Mouse (Mus musculus): Measurements from ENCODE around the gene Islr. TPM values are rescaled to one million over a fixed set of nuclear protein-coding genes. Genes with fewer than 3 reads are reported as not detected.

Islr gene
- polyA plus RNA-seq (2014; fragmentation: Illumina TruSeq; extraction: RNeasy Lipid Tissue Mini Kit (QIAGEN cat#74804); ENCODE audit: low read depth, low replicate concordance): 51.5 TPM

DNA sequence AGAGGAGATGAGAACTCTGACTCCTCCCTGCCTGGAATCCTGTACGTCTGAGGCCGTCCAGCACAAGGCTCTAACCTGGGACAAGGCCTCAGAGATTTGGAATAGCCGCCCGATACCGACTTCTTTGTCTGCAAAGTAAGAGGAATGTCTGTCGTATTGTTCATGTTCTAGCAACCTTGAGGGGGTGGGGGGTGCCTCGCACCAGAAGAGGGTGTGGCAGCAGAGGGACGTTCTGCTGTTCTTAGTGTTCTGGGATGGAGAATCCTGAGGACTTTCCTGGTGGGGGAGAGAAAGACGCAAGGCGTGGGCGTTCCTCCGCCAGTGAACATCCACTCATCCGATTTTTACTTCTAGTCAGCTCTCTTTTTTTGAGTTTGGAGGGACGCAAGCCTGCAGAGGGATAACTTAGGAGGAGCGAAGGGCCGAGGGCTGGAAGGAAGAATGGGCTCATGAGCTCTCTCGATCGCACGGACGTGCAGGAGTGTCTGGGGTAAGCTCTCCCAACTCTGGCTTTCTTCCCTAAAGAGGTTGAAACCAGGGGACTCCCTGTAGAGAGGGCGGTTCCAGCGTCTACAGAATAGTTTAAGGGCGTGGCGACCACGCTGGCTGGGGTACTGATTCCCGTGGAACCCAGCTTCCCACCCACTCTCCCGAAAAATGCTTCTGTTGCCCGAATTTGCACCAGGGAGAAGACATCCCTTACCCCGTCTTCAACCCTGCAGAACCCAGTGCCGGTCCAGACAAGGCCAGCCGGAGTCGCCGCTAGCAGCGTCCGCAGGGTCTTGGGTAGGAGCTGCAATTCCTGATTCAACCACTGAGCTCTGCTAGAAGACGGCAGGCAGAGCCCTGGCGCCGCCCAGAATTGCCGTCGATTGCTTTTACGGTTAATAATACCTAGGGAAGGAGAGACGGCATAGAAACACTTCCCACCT lies at the start of gene Islr, which contains the start of gene Islr2:
Gene Islr, minus strand, starts transcription at position 791 of the 932 bp plus-strand sequence.
Gene Islr2, minus strand, starts transcription at position 804 of the 932 bp plus-strand sequence.

DNA sequence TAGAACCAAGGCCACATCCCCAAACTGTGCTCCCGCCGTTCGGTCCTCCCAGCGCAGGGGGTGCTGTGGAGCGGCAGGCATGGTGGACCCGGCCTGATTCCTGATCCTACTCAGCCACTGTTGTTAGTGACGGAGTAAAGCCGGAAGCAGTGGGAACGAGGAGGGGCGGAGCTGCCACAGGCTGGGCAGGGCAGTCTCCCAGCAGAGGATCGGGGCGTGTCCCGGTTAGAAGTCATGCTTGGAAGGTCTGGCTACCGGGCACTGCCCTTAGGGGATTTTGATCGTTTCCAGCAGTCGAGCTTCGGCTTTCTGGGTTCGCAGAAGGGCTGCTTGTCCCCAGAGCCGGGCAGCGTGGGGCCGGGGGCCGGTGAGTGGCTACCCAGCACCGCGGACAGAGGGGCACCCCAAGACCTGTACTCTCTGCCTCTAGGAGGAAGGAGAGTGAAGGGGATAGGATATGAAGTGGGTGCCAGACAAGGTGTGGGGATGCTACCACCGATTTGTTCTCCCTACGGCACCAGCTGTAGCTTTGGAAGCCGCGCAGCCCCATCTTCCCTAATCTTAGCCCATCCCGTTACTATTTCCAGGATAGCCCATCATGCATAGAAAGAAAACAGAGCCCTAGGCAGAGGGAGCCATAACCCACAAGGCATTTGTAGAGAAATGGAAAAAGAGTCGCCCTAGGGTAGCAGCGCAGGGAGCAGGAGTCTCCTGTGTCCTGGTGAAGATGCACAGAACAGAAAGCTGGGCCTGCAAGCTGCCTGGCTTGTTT lies 49.1 kb upstream of the Islr start, which contains the start of gene Stoml1:
Gene Stoml1, plus strand, starts transcription at position 132 of the 772 bp plus-strand sequence.

DNA sequence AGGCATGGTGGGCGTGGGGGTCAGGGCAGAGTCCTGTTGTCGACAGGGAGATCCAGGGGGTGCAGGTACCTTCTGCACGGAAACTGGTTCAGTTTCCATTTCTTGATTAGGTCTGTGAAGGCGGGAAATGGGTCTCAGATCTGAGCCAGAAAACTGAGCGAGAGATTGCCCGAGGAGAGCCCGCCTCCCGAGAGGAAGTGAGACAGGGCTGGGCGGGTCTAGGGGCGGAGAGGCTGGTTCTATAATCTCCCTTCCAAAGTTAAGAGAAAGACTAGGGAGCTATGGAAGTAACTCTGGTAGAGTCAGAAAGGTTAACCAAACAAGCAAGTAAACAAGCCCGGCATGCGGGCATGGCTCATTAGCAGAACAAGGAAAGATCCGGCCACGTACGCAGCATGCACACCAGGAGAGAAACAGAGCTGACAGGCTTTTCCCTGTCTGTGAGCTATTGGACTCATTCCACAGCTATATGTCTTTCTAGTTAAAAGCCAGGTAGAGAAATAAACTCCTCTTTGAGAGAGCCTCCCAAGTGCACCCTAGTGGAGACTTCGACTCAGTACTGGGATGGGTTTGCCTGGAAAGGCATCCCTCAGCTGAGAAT lies 45.6 kb upstream of the Islr start, which contains the start of gene Pml:
Gene Pml, minus strand, starts transcription at position 195 of the 601 bp plus-strand sequence.

DNA sequence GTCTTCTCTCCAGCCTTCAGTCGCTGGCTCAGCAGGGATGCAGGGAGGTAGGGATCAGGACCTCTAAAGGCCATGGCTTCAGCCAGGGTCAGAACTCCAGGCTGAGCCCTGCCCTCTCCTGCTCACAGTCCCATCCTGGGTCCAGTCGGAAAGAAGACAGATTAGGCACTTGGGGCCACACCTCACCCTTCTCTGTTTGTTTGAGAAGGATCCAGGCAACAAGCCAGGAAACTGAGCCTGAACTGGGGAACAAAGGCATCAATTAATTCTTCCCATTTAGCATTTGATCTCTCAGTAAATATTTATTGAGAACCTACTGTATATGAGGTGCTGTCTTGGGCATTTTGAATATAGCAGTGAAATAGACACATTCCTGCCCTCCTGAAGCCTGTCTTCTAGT lies 85.4 kb downstream of the Islr start, which contains the start of gene Ccdc33:
Gene Ccdc33, minus strand, starts transcription at position 153 of the 400 bp plus-strand sequence.

Other genes starting within 250 kb of the Islr start
- 3.1 TPM for gene Cyp11a1, start 197.9 kb downstream of the Islr start, polyA plus RNA-seq (2014; fragmentation: Illumina TruSeq; extraction: RNeasy Lipid Tissue Mini Kit (QIAGEN cat#74804); ENCODE audit: low read depth, low replicate concordance)
- gene Stra6, start 140.5 kb downstream of the Islr start, polyA plus RNA-seq (2014; fragmentation: Illumina TruSeq; extraction: RNeasy Lipid Tissue Mini Kit (QIAGEN cat#74804); ENCODE audit: low read depth, low replicate concordance): 4.2 TPM
- 3.6 TPM for gene Ccdc33, start 85.5 kb downstream of the Islr start, polyA plus RNA-seq (2014; fragmentation: Illumina TruSeq; extraction: RNeasy Lipid Tissue Mini Kit (QIAGEN cat#74804); ENCODE audit: low read depth, low replicate concordance)
- gene Islr2, start within 50 bp of the Islr start, polyA plus RNA-seq (2014; fragmentation: Illumina TruSeq; extraction: RNeasy Lipid Tissue Mini Kit (QIAGEN cat#74804); ENCODE audit: low read depth, low replicate concordance): 2.5 TPM
- gene Pml, start 45.5 kb upstream of the Islr start, polyA plus RNA-seq (2014; fragmentation: Illumina TruSeq; extraction: RNeasy Lipid Tissue Mini Kit (QIAGEN cat#74804); ENCODE audit: low read depth, low replicate concordance): 18.4 TPM
- gene Stoml1, start 48.9 kb upstream of the Islr start, polyA plus RNA-seq (2014; fragmentation: Illumina TruSeq; extraction: RNeasy Lipid Tissue Mini Kit (QIAGEN cat#74804); ENCODE audit: low read depth, low replicate concordance): 21.5 TPM
- 29.5 TPM for gene Loxl1, start 108.9 kb upstream of the Islr start, polyA plus RNA-seq (2014; fragmentation: Illumina TruSeq; extraction: RNeasy Lipid Tissue Mini Kit (QIAGEN cat#74804); ENCODE audit: low read depth, low replicate concordance)
- 4.5 TPM for gene Tbc1d21, start 166.1 kb upstream of the Islr start, polyA plus RNA-seq (2014; fragmentation: Illumina TruSeq; extraction: RNeasy Lipid Tissue Mini Kit (QIAGEN cat#74804); ENCODE audit: low read depth, low replicate concordance)

Measured in adipose tissue, adult 10 weeks (tissue).